Mouse (Mus musculus): ENCODE measurements around the gene Lamp2. TPM values are rescaled to one million over a fixed set of nuclear protein-coding genes. Genes with fewer than 3 reads are reported as not detected.
A peak's percentile ranks its signal among the peaks of the same experiment; 100 is the strongest.

Gene Lamp2
- polyA plus RNA-seq, 1 experiment from 2014 or later, result 69.8 TPM

DNA sequence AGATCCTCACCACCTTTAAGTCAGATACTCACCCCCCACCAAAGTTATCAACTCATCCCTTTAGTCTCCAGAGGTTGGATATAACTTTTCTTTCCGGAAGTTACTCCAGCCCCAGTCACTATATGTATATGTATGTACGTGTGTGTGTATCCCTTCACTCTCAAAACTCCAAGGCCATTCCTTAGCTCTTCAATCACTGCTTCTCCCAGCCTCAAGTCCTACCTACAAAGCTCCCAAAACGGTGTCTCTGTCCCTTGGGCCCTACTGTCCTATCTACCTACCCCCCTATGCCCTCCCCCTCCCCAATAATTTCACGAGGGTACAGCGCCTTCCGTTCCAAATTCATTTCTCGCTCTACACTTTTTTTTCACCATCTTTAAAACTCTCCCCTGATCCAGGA lies 780 bp downstream of the Lamp2 start:
- no peak for DNase-seq (ENCODE audit: low spot score)
- H3K4me1 ChIP-seq, result no peaks in the 10 kb centered on the region
- no peaks in the 10 kb centered on the region for H3K9me3 ChIP-seq (replicated peaks)
- peak overlapping the region; percentile 68 for H3K4me3 ChIP-seq
- H3K27ac ChIP-seq (replicated peaks), result peak overlapping the region; percentile 87
- peaks cover 17% of the 10 kb centered on the region for H3K36me3 ChIP-seq
- no peaks in the 10 kb centered on the region for H3K27me3 ChIP-seq (ENCODE audit: low read depth, poor library complexity, severe bottlenecking)
- 30% methylated on average over 7 of the region's 7 CpGs for WGBS

DNA sequence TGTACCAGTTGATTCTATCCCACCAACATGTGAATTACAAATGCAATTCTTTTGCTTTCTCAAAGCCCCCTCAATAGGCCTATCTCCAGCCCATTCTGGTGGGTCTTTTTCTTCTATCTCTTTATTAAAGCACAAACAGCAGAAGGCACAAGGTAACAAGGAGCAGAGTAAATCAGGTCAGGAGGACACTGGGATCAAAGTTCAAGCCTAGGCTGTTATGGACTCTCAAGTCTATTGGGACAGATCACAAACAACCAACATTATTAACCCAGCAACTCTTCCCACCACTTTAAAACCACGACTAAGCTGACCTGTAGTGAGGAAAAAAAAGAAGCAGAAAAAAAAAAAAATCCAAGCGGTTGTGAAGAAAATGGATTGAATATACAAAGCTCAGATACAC lies 1.4 kb downstream of the Lamp2 start:
- Histone ChIP-seq H3K36me3 (peaks cover 23% of the 10 kb centered on the region), H3K4me1 (no peaks in the 10 kb centered on the region), H3K27ac (replicated peaks) (no peak overlapping the region), H3K4me3 (peak overlapping the region; percentile 68; the same call in 1 of the 2 replicates), H3K27me3 (ENCODE audit: low read depth, poor library complexity, severe bottlenecking) (no peaks in the 10 kb centered on the region), H3K9me3 (replicated peaks) (no peaks in the 10 kb centered on the region)
- WGBS, result 42% methylated on average over 2 of the region's 2 CpGs
- no peak for DNase-seq (ENCODE audit: low spot score)

DNA sequence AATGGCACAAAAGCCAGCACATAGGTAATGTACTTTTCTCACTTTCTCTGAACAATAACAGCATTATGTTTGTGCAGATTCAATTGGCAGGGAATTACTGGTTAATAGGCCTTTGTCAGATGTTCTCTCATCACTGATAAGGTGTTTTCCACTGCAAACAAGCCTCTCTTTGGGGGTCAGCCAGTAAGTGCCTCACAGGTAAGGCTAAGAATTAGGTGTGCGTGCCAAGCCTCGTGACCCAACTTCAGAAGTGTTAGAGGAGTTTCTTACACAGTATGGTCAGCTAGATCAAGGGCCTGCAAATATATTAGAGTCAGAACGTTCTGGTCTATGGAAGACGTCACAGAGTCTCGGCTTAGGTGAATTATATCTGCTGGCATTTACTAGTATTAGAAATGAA lies 2.3 kb downstream of the Lamp2 start:
- no peak overlapping the region for H3K27ac ChIP-seq (replicated peaks)
- no peak for DNase-seq (ENCODE audit: low spot score)
- H3K4me3 ChIP-seq, result no peak overlapping the region
- H3K4me1 ChIP-seq, result no peaks in the 10 kb centered on the region
- no peaks in the 10 kb centered on the region for H3K27me3 ChIP-seq (ENCODE audit: low read depth, poor library complexity, severe bottlenecking)
- peaks cover 32% of the 10 kb centered on the region for H3K36me3 ChIP-seq
- WGBS, result 87% methylated on average over 5 of the region's 5 CpGs
- no peaks in the 10 kb centered on the region for H3K9me3 ChIP-seq (replicated peaks)

DNA sequence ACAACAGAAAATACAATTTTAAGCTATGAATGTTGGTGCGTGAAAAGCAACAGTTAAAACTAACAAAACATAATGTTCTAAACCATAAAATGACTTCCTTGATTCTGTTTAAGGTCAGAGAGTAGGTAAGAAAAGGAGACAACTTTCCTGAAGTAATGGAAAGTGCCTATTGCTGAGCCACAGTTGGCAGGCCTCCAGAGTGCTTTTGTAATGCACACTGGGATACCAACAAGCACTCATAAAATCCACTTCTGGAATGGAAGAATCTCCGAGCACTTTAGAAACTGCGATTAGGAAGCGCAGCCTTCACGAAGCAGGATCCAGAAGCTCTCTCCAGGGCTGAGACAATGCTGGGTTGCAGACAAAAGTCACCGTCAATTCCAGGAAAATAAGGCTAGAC lies 5.8 kb downstream of the Lamp2 start:
- Histone ChIP-seq H3K27ac (replicated peaks) (no peak overlapping the region), H3K9me3 (replicated peaks) (no peaks in the 10 kb centered on the region), H3K27me3 (ENCODE audit: low read depth, poor library complexity, severe bottlenecking) (no peaks in the 10 kb centered on the region), H3K4me1 (no peaks in the 10 kb centered on the region), H3K36me3 (peaks cover 35% of the 10 kb centered on the region), H3K4me3 (no peak overlapping the region)
- no peak for DNase-seq (ENCODE audit: low spot score)
- WGBS, result 91% methylated on average over 6 of the region's 6 CpGs

DNA sequence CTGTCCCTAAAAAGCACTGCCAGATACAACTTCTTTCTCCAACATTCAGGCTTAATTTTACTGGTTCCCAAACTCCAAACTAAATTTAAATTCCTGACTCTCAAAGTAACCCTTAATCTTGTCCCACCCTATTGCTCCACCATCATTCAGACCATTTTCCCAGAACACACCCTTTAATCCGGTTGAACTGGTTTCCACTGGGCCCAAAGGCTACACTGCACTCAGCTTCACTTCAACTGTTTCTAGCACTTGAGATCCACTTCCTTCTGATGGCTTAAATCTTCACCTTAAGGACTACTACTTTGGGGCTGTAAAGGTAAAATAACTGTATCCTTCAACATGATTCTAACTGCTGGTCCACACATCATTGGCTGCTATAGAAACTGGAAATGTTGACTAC lies 10.5 kb downstream of the Lamp2 start:
- DNase-seq (ENCODE audit: low spot score), result no peak
- Histone ChIP-seq H3K36me3 (peaks cover 26% of the 10 kb centered on the region), H3K4me3 (no peak overlapping the region), H3K9me3 (replicated peaks) (no peaks in the 10 kb centered on the region), H3K27ac (replicated peaks) (no peak overlapping the region), H3K27me3 (ENCODE audit: low read depth, poor library complexity, severe bottlenecking) (no peaks in the 10 kb centered on the region), H3K4me1 (no peaks in the 10 kb centered on the region)
- WGBS, result 80% methylated on average over 1 of the region's 1 CpGs

DNA sequence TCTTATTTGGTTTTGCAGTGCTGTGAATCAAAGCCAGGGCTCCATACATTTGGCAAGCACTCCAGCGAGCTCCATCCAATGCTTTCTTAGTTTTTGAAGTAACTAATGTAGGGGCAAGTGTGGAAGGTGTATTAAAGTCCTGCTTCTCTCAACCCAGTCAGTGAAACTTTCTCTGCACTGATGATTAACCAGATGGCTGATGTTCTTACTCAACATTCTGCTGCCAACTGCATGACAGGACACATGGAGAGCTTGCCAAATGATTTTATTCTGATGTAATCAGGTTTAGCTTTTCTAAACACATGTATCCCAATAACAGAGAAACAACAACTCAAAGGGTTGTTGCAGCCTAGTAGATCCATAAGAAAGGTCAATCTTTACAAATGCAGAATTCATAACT lies 13.8 kb downstream of the Lamp2 start:
- DNase-seq (ENCODE audit: low spot score), result no peak
- WGBS, result 93% methylated on average over 1 of the region's 1 CpGs

DNA sequence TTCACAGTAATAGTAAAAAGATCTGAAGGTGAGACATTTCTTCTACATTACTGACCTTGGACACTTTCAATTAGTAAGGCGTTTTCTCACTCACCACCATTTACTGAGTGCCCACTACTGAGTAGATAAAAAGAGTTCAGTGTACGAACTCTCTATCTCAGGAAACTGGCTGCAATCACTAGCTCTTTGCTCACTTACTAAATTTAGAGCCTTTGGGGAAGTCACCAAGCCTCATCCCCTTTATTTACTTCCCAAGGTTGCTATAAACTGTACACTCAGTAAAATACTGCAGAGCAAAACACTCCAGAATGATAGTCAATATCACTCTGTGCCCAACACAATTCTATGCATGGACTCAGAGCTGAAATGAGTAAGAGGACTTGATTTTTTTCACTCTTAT lies 16.6 kb downstream of the Lamp2 start:
- Histone ChIP-seq H3K36me3 (peaks cover 16% of the 10 kb centered on the region), H3K4me3 (no peak overlapping the region), H3K27me3 (ENCODE audit: low read depth, poor library complexity, severe bottlenecking) (no peaks in the 10 kb centered on the region), H3K4me1 (no peaks in the 10 kb centered on the region), H3K9me3 (replicated peaks) (no peaks in the 10 kb centered on the region), H3K27ac (replicated peaks) (no peak overlapping the region)
- WGBS, result 83% methylated on average over 2 of the region's 2 CpGs
- no peak for DNase-seq (ENCODE audit: low spot score)

More for the DNA sequence above, 13.8 kb downstream of the Lamp2 start:
- H3K4me3 ChIP-seq, result no peak overlapping the region
- H3K36me3 ChIP-seq, result peaks cover 8% of the 10 kb centered on the region; the same call in 1 of the 2 replicates
- H3K4me1 ChIP-seq, result no peaks in the 10 kb centered on the region
- no peak overlapping the region for H3K27ac ChIP-seq (replicated peaks)
- no peaks in the 10 kb centered on the region for H3K9me3 ChIP-seq (replicated peaks)
- H3K27me3 ChIP-seq (ENCODE audit: low read depth, poor library complexity, severe bottlenecking), result no peaks in the 10 kb centered on the region

DNA sequence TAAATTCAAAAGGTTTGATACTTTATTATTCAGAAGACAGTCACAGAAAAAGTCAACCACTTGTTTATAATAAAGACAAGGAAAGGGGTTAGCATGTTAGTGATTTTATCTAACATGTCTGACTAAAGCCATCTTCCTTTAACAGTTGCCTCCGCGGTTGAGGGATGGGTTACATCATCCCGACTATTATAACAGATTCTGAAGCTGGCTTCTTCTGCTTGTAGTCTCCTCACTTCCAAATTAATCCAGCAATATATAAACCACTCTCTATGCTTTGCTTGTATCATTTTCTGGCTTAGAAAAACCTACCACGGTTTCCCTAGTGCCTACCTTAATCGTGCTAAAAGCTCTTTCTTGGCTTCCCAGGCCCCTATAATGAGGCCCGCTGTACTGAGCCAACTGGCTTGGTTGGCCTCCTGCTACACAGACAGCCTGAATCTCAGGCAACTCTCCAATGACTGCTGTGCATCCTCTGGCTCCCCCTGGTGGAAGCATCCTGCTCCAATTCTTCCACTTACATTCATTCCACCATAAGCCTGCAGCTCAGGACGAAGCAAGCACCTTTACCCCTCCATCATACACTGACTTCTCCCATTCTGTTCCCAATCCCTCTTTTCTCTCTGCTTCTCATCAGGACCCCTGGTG lies 18.0 kb downstream of the Lamp2 start:
- Histone ChIP-seq H3K27me3 (ENCODE audit: low read depth, poor library complexity, severe bottlenecking) (no peaks in the 10 kb centered on the region), H3K9me3 (replicated peaks) (no peaks in the 10 kb centered on the region), H3K27ac (replicated peaks) (no peak overlapping the region), H3K36me3 (peaks cover 16% of the 10 kb centered on the region), H3K4me1 (no peaks in the 10 kb centered on the region), H3K4me3 (no peak overlapping the region)
- peak; percentile 48 for DNase-seq (ENCODE audit: low spot score)
- WGBS, result 65% methylated on average over 7 of the region's 7 CpGs

DNA sequence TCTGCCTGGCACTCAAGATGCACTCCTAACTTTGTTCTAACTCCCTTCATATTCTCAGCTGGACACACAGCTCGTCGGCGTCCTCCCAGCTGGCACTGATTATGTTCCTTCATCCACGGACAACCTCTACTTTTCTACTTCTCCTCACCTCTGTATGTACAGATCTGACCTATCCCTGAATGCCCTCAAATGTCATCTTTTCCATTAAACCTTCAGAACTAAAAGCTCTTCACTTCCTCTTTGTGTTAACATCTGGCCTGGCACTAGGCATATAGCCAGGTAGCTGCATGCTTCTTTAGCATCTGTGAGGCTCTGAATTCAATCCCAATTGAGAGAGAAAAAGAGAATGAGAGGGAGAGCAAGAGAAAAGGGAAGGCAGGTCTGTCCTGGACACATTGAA lies 26.8 kb downstream of the Lamp2 start:
- DNase-seq (ENCODE audit: low spot score), result no peak
- Histone ChIP-seq H3K36me3 (peaks cover 47% of the 10 kb centered on the region), H3K27ac (replicated peaks) (no peak overlapping the region), H3K9me3 (replicated peaks) (no peaks in the 10 kb centered on the region), H3K27me3 (ENCODE audit: low read depth, poor library complexity, severe bottlenecking) (no peaks in the 10 kb centered on the region), H3K4me1 (no peaks in the 10 kb centered on the region), H3K4me3 (no peak overlapping the region)
- 87% methylated on average over 4 of the region's 4 CpGs for WGBS

DNA sequence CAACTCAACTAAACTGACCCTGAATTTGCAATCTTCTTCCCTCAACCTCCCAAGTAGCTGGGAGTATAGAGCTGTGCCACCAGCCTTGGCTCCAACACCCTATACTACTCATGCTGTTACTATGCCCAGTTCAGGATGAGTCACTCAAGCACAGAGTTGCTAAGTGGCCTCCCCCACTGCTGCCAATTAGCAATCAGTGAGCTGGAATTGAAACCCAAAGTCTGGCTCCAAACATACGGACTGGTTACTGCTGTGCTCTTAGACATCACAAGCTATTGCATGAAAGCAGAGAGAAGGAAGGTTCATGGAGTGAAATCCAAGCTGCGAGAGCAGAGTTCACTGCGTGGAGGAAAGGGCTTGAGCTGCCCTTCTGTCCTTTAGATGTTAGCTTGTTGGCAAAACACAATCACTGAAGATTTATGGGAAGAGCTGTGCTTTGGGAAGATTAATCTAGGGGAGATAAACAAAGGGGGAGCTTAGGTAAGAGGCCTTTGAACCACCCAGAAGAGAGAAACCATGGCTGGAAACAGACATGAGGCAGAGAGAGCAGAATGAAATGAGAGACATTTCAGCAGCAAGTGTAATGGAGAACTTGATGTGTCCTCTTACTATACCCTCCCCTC lies 27.3 kb downstream of the Lamp2 start:
- Histone ChIP-seq H3K27me3 (ENCODE audit: low read depth, poor library complexity, severe bottlenecking) (no peaks in the 10 kb centered on the region), H3K36me3 (peaks cover 52% of the 10 kb centered on the region), H3K4me1 (no peaks in the 10 kb centered on the region), H3K4me3 (no peak overlapping the region), H3K9me3 (replicated peaks) (no peaks in the 10 kb centered on the region), H3K27ac (replicated peaks) (no peak overlapping the region)
- DNase-seq (ENCODE audit: low spot score), result no peak
- 89% methylated on average over 3 of the region's 3 CpGs for WGBS

DNA sequence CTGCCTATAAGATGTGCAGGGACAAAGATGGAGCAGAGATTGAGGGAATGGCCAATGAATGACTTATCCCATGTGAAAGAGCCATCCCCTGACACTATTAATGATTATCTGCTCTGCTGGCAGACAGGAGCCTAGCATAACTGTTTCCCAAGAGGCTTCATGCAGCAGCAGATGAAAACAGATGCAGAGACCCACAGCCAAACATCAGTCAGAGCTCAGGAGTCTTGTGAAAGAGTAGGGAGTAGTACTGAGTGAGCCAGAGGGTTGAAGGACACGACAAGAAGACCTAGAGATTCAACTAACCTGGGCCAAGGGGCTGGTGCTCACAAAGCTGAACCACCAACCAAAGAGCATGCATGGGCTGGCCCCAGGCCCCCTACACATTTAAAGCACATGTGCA lies 30.2 kb downstream of the Lamp2 start:
- Histone ChIP-seq H3K27ac (replicated peaks) (no peak overlapping the region), H3K9me3 (replicated peaks) (no peaks in the 10 kb centered on the region), H3K36me3 (peaks cover 57% of the 10 kb centered on the region), H3K27me3 (ENCODE audit: low read depth, poor library complexity, severe bottlenecking) (no peaks in the 10 kb centered on the region), H3K4me1 (no peaks in the 10 kb centered on the region), H3K4me3 (no peak overlapping the region)
- 78% methylated on average over 1 of the region's 1 CpGs for WGBS
- DNase-seq (ENCODE audit: low spot score), result no peak

DNA sequence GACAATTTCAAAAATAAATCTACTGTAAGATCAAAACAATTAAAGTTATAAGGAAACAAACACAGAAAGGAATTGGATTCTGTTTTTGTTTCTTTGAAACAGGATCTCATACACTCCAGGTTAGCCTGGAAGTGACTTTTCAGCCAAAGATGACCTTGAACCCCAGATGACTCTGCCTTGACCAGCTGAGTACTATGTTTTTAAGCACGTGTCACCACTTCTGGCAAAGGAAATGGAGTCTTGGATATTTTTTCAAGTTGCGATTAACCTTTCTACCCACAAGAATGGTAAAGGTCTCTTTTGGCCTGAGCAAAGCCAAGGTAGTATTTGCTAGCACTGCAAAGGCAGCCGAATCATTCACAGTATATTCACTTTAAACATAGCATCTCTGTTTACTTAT lies 33.2 kb downstream of the Lamp2 start:
- no peaks in the 10 kb centered on the region for H3K27me3 ChIP-seq (ENCODE audit: low read depth, poor library complexity, severe bottlenecking)
- WGBS, result 87% methylated on average over 3 of the region's 3 CpGs
- peaks cover 33% of the 10 kb centered on the region for H3K36me3 ChIP-seq
- DNase-seq (ENCODE audit: low spot score), result no peak
- no peak overlapping the region for H3K4me3 ChIP-seq
- no peaks in the 10 kb centered on the region for H3K9me3 ChIP-seq (replicated peaks)
- no peaks in the 10 kb centered on the region for H3K4me1 ChIP-seq
- no peak overlapping the region for H3K27ac ChIP-seq (replicated peaks)

DNA sequence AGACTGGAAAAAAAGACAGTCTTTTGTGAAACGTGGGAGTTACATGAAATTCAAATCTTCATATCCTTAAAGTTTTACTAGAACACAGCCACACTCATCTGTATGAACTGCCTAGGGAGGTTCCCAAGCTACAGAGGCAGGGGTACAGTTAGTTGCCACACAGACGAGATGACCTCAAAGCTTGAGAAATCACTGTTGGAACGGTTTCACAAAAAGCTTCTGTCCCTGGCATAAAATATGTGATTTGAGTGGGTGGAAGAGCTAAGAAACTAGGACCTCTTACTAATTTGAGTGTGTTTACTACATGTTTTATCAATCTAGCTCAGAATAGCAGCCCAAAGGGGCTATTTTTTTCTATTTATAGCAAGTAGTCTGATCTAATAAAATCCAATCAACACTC lies 33.9 kb downstream of the Lamp2 start:
- no peak for DNase-seq (ENCODE audit: low spot score)
- WGBS, result 74% methylated on average over 3 of the region's 3 CpGs
- no peak overlapping the region for H3K27ac ChIP-seq (replicated peaks)
- peaks cover 26% of the 10 kb centered on the region for H3K36me3 ChIP-seq
- no peak overlapping the region for H3K4me3 ChIP-seq
- no peaks in the 10 kb centered on the region for H3K4me1 ChIP-seq
- no peaks in the 10 kb centered on the region for H3K27me3 ChIP-seq (ENCODE audit: low read depth, poor library complexity, severe bottlenecking)
- H3K9me3 ChIP-seq (replicated peaks), result no peaks in the 10 kb centered on the region

All from midbrain, embryonic 10.5 days (tissue).